Mouse (Mus musculus) olfactory bulb, adult 2 months (tissue): Measurements from ENCODE around the gene Tubg1.

Experiments used
- CTCF ChIP-seq: fragments of 200-500 bp; IDR thresholded peaks from 2 replicates; pipeline ENCODE4 v1.5.1; 2012; ENCODE audit warnings: low read depth, mild to moderate bottlenecking, low read length, moderate library complexity; ENCODE audit not compliant: insufficient read depth
- POLR2A ChIP-seq: fragments of 200-500 bp; IDR thresholded peaks from 2 replicates; pipeline ENCODE4 v1.6.1; 2012; ENCODE audit warnings: mild to moderate bottlenecking, low read depth, low read length, moderate library complexity; ENCODE audit not compliant: insufficient read depth

GRCm38 (mm10) chr11:101149178-101150105 lies 29.7 kb downstream of the Tubg1 start:
- TF ChIP-seq CTCF (no peak), POLR2A (no peak)
